Mouse (Mus musculus): ENCODE results near the gene Kctd18.

DNA sequence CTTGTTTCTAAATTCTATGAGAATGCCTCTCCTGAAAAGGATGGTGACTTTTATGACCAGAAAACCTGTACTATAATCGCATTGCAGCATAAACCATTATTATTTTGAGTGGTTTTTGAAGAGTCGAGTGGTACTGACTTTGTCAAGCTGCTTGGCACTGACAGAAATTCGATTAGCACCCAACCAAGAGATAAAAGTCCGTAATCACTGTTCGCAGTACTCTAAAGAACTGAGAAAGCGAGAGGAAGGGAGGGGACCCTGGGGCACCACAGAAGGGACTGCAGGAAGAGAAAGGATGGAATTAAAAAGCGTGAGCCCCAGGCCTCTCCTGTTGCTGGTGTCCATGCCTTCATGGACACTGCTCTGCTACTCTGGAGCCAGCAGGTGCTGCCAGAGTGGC, 9.0 kb upstream of the Kctd18 start:
- TF ChIP-seq CTCF (IDR thresholded peaks at IDR 0.05; ENCODE audit: low read depth, low read length) (no peak), POLR2A (IDR thresholded peaks at IDR 0.05; ENCODE audit: insufficient read depth, low read length) (no peak), EP300 (IDR thresholded peaks at IDR 0.05; ENCODE audit: insufficient read depth, low read depth, low read length) (no peak)
